Mouse (Mus musculus): ENCODE measurements around the gene Ntn1.

Ntn1 gene

GRCm38 (mm10) chr11:68263100-68263499 lies 137.5 kb downstream of the Ntn1 start:
- DNase-seq (ENCODE audit: low read depth) = no peak

DNA sequence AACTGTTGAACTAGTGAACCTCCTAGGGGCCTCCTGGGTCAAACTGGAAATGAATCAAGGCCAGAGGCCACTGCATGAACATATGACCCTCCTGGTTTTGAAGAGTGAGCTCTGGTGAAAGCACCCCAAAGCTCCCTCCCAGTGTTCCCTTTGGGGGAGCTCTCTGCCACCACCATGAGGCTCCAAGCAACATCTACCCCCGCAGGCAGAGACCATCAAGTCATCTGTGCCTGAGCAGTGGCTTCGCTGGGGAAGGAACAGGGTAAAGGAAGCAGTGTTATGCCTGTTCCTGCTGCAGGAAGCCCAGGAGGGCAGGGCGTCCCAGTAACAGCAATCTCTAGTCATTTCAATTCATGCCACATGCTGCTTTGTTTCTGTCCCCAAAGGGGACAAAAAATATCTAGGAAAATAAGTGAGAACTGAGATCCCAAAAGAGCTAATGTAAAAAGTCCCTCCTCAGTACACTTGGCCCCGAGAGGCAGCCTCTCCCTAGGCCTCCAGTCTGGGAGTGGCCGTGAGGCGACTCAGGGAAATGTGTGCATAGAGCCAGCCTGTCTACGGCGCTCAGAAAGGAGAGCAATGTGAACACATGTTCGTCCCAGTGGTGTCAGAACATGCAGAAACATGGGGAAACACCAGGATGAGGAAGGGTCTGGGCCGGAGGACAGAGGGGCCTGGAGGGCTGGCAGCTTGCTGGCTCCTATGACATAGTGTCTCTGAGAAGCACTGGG lies 139.3 kb downstream of the Ntn1 start:
- no peak for DNase-seq (ENCODE audit: low read depth)

DNA sequence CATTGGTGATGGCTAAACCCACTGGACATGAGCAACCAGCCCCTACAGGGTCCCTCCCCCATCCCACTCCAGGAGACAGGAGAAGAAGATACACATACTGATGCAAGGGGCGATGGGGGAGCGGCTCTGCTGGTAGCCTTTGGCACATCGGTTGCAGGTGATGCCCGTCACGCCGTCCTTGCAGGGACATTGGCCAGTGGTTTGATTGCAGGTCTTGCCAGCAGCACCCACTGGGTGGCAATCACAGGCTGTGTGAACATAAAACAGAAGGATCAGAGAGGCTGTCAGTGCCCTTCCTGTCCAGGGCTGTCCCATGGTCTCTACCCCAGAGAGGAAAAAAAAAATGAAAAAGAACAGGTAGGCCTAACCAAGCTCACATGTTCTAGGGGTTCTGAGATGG lies 140.2 kb downstream of the Ntn1 start:
- DNase-seq (ENCODE audit: low read depth) = no peak

- no peak for DNase-seq (ENCODE audit: low read depth)
Observed at GRCm38 (mm10) chr11:68258498-68258897, 142.1 kb downstream of the Ntn1 start.

GRCm38 (mm10) chr11:68253531-68253930 lies 147.1 kb downstream of the Ntn1 start:
- DNase-seq (ENCODE audit: low read depth) = no peak

DNA sequence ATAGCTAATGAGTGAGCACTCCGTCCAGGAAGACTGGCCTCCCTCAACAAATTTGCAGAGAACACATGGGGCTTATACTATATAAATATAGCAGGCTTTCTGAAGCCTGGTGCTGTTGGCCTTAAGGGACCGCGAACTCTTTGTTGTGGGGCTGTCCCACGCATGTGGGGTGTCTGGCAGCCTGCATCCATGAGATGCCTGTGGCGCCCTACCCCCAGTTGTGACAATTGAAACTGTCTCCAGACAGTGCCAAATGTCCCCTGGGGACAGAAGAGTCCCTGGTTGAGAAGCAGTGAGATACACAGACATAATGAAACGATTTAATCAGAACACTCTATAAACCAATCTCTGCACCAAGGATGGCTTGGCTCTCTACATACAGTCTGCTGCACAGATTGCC lies 150.5 kb downstream of the Ntn1 start:
- no peak for DNase-seq (ENCODE audit: low read depth)

DNA sequence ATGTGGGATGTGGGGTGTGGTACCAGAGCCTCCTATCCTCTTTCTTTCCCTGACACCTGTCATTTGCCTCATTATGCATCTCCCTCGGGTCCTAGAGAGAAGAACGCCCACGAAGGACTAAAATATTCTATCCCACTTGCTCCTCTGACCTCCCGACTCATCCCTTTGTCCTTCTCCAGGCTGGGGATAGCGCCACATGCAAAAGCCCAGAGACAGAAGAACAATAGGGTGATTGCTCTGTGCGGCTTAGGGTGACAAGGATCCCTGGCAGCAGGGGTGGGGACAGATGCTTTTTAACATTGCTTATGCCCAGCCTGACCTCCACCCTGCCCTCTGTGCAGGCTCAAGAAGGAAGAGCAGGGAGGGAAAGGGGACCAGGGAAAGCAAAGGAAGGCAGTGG lies 152.7 kb downstream of the Ntn1 start:
- no peak for DNase-seq (ENCODE audit: low read depth)

- DNase-seq (ENCODE audit: low read depth) = no peak
Observed at GRCm38 (mm10) chr11:68244992-68245261, 155.7 kb downstream of the Ntn1 start.

DNA sequence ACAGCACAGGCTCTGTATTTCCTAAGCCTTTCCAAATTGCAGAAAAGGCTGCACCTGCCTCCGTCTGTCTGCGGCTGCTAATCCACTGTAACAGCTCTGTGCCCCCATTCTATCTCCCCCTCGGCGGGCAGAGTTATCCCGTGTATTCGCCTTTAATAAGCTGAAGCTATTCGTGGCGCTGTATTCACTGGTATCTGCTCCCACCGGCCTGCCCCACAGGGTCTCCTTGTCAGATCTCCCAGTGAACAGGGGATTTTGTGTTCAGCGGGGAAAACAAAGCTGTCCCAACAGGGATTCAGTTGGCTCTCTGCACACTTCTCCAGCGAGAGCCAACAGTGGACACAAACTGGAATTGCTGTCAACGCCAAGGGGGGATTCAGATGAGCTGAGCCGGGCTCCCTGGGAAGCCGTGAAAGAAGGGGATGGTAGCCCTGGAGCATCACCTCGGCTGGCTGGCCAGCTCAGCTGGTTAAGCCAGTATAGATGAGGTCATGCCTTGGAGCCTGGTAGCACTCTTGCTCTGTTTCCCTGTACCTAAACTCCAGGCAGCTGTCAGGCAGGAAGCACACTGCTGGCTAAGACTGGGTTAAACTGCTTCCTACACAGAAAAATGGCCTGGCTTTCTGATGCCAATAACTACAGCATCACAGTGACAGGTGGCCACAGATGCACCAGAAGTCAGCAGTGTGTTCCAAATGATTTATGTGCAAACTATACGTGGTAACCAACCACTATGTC lies 156.2 kb downstream of the Ntn1 start:
- no peak for DNase-seq (ENCODE audit: low read depth)

DNA sequence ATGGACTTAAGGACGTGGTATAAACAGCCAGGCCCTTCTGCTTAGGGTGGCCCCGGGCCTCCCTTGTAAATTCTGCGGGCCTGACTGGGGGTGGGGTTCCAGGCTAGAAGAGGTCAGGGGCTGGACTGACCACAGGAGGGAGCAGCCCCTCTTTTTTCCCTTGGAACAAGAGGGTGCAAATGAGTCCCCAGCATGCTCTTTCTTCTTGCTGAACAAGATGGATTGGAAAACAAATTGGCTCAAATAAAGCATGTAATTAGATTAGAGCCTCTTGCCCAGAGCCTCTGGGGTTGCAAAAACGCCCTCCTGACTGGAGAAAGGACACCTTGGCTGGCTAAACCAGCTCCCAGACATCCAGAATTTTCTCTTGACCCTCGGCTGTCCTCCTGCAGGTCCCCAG lies 160.9 kb downstream of the Ntn1 start:
- no peak for DNase-seq (ENCODE audit: low read depth)

DNA sequence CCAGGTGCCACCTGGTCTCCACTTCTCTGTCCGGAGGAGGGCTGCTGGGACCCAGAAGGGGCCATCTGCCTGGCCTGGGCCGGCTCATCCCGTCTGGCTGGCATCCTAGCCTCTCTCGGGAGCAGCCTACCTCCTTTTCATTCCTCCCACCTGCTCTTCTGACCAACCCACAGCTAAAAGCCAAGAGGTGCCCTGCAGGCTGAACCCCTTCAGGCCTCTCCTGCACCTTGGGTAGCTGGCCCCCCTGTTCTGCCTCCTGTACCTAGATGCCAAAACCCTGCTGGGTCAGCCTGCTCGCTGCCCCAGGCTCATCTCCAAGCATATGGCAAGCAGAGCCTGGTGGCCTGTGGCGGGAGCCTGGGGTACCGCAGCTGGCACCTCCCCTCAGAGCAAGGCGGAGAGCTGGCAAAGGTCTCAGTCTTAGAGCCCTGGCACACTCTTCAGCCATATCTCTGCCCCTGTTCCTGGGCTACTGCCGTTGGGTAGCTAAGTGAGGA lies 167.1 kb downstream of the Ntn1 start:
- no peak for DNase-seq (ENCODE audit: low read depth)

DNA sequence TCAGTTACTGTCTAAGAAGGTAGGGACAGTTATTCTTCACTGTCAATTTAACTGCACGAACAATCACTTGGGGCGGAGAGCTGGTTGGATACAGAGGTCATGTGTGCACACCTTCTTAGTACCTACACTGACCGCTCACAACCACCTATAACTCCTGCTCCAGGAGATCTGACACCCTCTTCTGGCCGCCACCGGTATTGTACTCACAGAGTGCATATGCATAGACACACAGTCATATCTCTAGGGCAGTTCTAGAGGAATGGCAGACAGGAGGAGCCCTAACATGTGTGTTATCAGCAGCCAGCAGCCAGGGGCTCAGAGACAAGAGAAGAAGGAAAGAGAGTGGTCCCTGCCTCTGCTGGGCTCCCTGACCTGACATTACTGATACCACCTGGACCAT lies 169.1 kb downstream of the Ntn1 start:
- DNase-seq (ENCODE audit: low read depth) = no peak

- DNase-seq (ENCODE audit: low read depth) = no peak
Observed at GRCm38 (mm10) chr11:68228941-68229665, 171.5 kb downstream of the Ntn1 start.

- no peak for DNase-seq (ENCODE audit: low read depth)
Observed at GRCm38 (mm10) chr11:68227837-68228236, 172.8 kb downstream of the Ntn1 start.

DNA sequence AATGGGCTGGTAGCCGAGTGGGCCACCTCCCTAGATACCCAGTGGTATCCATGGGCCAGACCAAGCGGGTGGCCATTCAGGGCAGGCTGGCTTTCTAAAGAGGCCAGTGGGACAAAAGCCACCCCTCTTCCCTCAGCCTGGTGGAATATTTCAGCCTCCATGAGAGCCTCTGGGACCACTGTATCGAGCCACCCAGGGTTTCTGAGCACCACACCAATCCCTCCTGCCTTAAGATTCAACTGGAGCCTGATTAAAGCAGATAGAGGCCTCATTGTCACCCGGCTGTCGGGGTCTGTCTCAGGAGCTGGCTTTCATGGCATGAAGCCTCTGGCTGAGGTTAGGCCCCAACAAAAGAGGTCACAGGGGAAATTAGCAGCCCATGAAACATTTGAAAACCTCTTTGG lies 174.0 kb downstream of the Ntn1 start:
- no peak for DNase-seq (ENCODE audit: low read depth)

- DNase-seq (ENCODE audit: low read depth) = no peak
Observed at GRCm38 (mm10) chr11:68223143-68223542, 177.5 kb downstream of the Ntn1 start.

- DNase-seq (ENCODE audit: low read depth) = no peak
Observed at GRCm38 (mm10) chr11:68222209-68222608, 178.4 kb downstream of the Ntn1 start.

DNA sequence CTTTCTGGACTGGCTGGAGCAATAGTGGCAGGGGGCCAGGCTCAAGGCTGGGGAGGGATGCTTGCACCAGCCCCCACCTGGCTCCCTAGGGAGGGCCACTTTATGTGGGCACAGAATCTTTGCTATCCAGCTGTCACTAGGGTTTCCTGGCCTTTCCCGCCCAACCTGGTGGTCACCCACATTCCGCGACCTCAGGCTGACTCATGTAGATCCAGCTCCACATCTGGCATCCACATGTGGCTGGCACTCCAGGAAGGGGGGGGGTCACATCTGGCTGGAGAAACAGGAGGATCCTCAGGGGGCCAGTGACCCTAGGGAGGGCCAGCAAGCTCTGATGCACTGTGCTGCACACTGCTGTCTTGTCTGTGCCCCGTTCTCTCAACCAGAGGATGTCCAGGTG lies 179.9 kb downstream of the Ntn1 start:
- DNase-seq (ENCODE audit: low read depth) = no peak

DNA sequence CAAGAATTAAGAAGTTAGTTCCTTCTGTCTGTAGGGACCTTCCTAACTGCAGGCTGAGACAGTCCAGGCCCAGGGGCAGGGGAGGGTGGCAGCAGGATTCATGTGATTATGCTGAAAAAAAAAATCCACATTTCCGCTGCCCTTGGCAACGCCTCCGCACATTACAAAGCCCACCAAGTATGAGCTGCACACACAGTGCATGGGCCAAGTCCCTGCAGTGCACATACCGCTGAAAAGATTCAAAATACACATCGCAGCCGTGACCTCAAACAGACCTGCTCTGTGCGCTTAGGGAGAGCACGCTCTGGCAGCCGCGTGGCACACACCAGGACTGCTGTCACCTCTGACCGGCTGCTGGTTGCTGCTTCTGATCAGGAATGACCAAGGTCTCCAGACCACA lies 184.6 kb downstream of the Ntn1 start:
- no peak for DNase-seq (ENCODE audit: low read depth)

DNA sequence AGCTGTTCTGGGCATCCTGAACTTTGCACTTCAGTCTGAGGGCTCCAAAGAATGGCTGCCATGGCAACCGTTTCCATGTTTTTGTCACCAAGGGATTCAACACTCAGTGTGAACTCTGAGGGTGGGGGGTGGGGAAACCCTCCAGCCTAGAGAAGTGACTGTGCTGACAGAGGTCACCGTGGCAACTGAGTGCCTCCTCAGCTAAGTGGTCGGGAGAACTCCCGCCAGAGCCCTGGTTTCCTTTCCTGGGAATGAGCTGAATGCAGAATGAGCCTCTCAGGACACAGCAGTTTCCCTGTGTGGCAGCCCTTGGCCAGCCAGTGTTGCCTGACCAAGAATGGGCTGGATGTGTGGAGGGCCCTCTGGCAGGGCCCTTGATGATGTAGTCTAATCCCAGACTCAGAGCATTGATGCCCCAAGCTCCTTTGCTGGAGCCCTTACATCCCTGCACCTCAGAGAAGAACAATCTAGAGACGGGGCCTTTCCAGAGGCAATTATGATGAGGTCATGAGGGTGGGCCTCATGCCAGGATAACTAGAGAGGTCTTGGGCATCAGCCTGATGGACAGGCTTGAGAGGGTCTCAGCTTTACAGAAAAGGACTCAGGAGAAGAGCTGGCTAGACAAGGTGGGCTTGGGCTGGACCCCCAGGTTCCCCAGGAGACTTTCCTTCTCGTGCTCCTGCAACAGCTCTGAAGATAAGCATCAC lies 185.3 kb downstream of the Ntn1 start:
- no peak for DNase-seq (ENCODE audit: low read depth)

- DNase-seq (ENCODE audit: low read depth) = no peak
Observed at GRCm38 (mm10) chr11:68214496-68215205, 186.0 kb downstream of the Ntn1 start.

GRCm38 (mm10) chr11:68213896-68214295 lies 186.7 kb downstream of the Ntn1 start:
- DNase-seq (ENCODE audit: low read depth) = no peak

Data from c-Kit-positive CD71-positive TER-119-negative erythroid progenitor cells, embryonic 14.5 days (primary cell).